Mouse (Mus musculus) frontal cortex, adult 2 months (tissue): ENCODE data around the gene Chchd1. TPM values are rescaled to one million over a fixed set of nuclear protein-coding genes. Genes with fewer than 3 reads are reported as not detected.

Experiments
- polyA plus RNA-seq: library from polyadenylated mRNA; depleted of rRNA; stranded (reverse); fragments of >200 nt; gene quantifications from 2 replicates; pipeline ENCODE4 v1.2.3, GENCODE M21; 2012; rRNA removed

Chchd1 gene
- polyA plus RNA-seq, 1 experiment, result 79.4 TPM

Other genes with a start within 250 kb of the Chchd1 start
- 72.6 TPM in 2 replicates for gene Anxa7, start 222.9 kb upstream of the Chchd1 start, polyA plus RNA-seq
- 0.36 and 0.62 TPM in 2 replicates for gene Mss51, start 206.1 kb upstream of the Chchd1 start, polyA plus RNA-seq
- gene Ppp3cb, start 156.4 kb upstream of the Chchd1 start, polyA plus RNA-seq, result 173 and 179 TPM in 2 replicates
- 40.5 and 45.0 TPM in 2 replicates for gene Usp54, start 61.9 kb upstream of the Chchd1 start, polyA plus RNA-seq
- 1.4 and 2.2 TPM in 2 replicates for gene Myoz1, start 46.5 kb upstream of the Chchd1 start, polyA plus RNA-seq
- gene Synpo2l, start 34.7 kb upstream of the Chchd1 start, polyA plus RNA-seq, result 0.29 and 0.40 TPM in 2 replicates
- 81.0 and 91.9 TPM in 2 replicates for gene Sec24c, start 28.7 kb upstream of the Chchd1 start, polyA plus RNA-seq
- 15.2 and 15.3 TPM in 2 replicates for gene Fut11, start 8.0 kb upstream of the Chchd1 start, polyA plus RNA-seq
- gene Zswim8, start 4.5 kb downstream of the Chchd1 start, polyA plus RNA-seq, result 172 and 188 TPM in 2 replicates
- 22.6 and 24.8 TPM in 2 replicates for gene Ndst2, start 31.6 kb downstream of the Chchd1 start, polyA plus RNA-seq
- gene Camk2g, start 91.1 kb downstream of the Chchd1 start, polyA plus RNA-seq, result 201 and 208 TPM in 2 replicates
- gene Plau, start 133.7 kb downstream of the Chchd1 start, polyA plus RNA-seq, result 1.9 and 2.3 TPM in 2 replicates
- 24.8 and 25.3 TPM in 2 replicates for gene Vcl, start 226.4 kb downstream of the Chchd1 start, polyA plus RNA-seq